Mouse (Mus musculus): Measurements from ENCODE around the gene Camkmt.

GRCm38 (mm10) chr17:85116643-85117042 lies 26.3 kb downstream of the Camkmt start:
- no peak for TF ChIP-seq CTCF (IDR thresholded peaks at IDR 0.05; ENCODE audit: control insufficient read depth, insufficient read depth, insufficient replicate concordance, low read depth, low read length)
- no peak for TF ChIP-seq POLR2A (IDR thresholded peaks at IDR 0.05; ENCODE audit: control insufficient read depth, low read depth, low read length)
